ENCODE assay signal across 24 mouse cellular contexts in genomic region chr6:70722298-70722697, GRCm38 (mm10).
"Had no signal": no experiment of that assay in that cellular context is flagged by ENCODE, and none has a peak within 500 bp of the region (broad histone marks: within the 10 kb centered on the region; RNA-seq: fewer than 3 reads in every experiment).

No protein-coding gene starts in this region.

- H3K4me2 ChIP-seq: liver, embryonic 11.5 days; lung, embryonic 15.5 days; midbrain, embryonic 12.5 days; neural tube, embryonic 13.5 days; neural tube, embryonic 15.5 days; stomach, embryonic 15.5 days had no signal

- DNase-seq: lung, adult 2 months; lung, postnatal 14 days; lung, postnatal 36 days; midbrain, embryonic 14.5 days; retina, postnatal 1 day; right cerebral cortex, adult 18-20 months; right cerebral cortex, postnatal 25 days; right cerebral cortex, postnatal 4 days; thymus, adult 2 months; thymus, postnatal 25 days; thymus, postnatal 4 days had no signal

- H3K36me3 ChIP-seq: lung, embryonic 15.5 days; midbrain, embryonic 12.5 days; neural tube, embryonic 13.5 days; neural tube, embryonic 15.5 days; stomach, embryonic 15.5 days had no signal

- H3K4me1 ChIP-seq: lung, embryonic 15.5 days; midbrain, embryonic 12.5 days; neural tube, embryonic 13.5 days; neural tube, embryonic 15.5 days; stomach, embryonic 15.5 days had no signal

- H3K27me3 ChIP-seq: lung, embryonic 15.5 days; megakaryocyte, embryonic 14.5 days; midbrain, embryonic 12.5 days; neural tube, embryonic 13.5 days; neural tube, embryonic 15.5 days; stomach, embryonic 15.5 days had no signal

- ATAC-seq: lung, postnatal 0 days; midbrain, embryonic 16.5 days had no signal

- H3K9ac ChIP-seq: liver, embryonic 14.5 days; lung, embryonic 15.5 days; midbrain, embryonic 12.5 days; neural tube, embryonic 13.5 days; neural tube, embryonic 15.5 days; stomach, embryonic 15.5 days had no signal

- H3K4me3 ChIP-seq: lung, embryonic 15.5 days; megakaryocyte, embryonic 14.5 days; midbrain, embryonic 12.5 days; myocyte; neural tube, embryonic 13.5 days; neural tube, embryonic 15.5 days; stomach, embryonic 15.5 days had no signal

- H3K27ac ChIP-seq: liver, embryonic 14.5 days; lung, embryonic 15.5 days; macrophage; midbrain, embryonic 12.5 days; neural tube, embryonic 13.5 days; neural tube, embryonic 15.5 days; stomach, embryonic 15.5 days; stomach, postnatal 0 days had no signal

- H3K9me3 ChIP-seq: lung, embryonic 15.5 days; megakaryocyte, embryonic 14.5 days; midbrain, embryonic 12.5 days; neural tube, embryonic 13.5 days; neural tube, embryonic 15.5 days; stomach, embryonic 15.5 days had no signal
